Mouse (Mus musculus) mesoderm, embryonic 11.5 days (tissue): ENCODE measurements around the gene Cavin2.

Experiments
- DNase-seq: peaks from one replicate; pipeline ENCODE4 v3.0.0-alpha.2; 2012; ENCODE audit warnings: low read depth, low spot score

Gene Cavin2

GRCm38 (mm10) chr1:51288755-51289619 is at the start of gene Cavin2:
Gene Cavin2 (plus strand): TSS chr1:51289126.
- DNase-seq: no peak

- DNase-seq: no peak
These were observed 47.5 kb upstream of the Cavin2 start for GRCm38 (mm10) chr1:51241311-51241986.

DNA sequence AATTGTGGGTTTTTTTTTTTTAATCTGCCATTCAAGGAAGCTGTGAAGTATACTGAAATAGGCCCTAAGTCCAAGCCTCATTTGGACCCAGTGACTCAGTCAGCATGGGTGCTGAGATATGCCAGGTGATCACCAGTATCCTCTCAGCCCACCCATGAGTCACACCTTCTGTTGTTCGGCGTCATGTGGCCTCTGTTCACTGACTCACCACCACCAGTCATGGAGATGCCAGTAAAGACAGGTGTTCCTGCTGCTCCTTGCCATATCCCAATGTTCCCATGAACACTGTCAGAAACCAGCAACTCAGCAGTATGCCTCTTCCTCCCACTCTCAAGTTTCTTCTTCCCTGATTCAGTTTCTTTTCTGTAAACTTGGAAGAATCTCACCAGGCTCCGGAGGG is 45.6 kb upstream of the Cavin2 start:
- DNase-seq: no peak

GRCm38 (mm10) chr1:51243869-51244268 is 45.1 kb upstream of the Cavin2 start:
- no peak for DNase-seq

GRCm38 (mm10) chr1:51245381-51245780 is 43.5 kb upstream of the Cavin2 start:
- no peak for DNase-seq

DNA sequence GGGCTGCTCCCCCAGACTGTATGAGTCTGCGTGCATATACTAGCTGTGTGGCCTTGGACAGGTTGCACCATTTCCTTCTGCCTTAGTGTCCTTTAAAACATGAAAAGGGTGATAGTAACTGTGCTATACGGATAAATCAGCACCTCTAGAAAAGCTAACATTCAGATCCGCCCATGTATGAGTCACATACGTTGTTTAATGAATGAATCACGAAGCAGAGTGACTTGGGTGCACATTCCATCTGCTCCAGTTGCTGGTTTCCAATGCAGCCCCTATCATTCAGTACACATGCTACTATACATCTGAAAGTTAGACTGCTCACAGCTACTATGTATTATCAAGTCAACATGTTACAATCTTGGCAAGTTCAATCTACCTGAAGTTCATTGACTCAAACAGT is 38.6 kb upstream of the Cavin2 start:
- no peak for DNase-seq

DNA sequence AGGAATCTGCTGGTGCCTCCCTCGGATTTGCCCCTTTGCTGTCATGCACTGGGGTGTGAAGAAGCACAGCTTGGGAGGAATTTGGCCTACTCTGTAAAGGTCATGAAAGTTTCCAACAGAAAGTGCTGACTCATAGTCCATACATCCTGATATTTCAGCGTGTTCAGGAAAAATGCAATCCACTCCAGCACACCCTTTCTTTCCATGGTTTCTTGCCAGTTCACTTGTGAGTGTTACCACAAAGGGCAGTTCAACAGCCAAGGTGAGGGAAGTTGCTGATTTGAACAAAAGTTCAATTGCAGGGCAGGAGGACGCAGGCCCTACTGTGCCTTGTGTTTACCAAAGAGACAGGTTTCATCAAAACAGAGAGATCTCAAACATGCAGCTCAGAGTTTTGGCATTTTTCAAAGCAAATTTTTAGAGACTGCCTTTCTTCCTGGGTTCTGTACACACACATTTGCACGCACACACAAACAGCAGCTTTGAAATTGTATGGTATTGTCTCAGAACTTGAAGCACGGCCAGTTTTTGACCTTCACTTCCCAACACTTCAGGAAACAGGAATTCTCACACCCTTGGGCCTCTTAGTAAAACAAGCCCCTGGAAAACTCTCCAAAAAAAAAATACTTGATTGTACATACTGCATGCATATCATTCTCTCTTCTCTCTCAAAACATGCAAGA is 23.7 kb upstream of the Cavin2 start:
- peak; percentile 44 for DNase-seq

DNA sequence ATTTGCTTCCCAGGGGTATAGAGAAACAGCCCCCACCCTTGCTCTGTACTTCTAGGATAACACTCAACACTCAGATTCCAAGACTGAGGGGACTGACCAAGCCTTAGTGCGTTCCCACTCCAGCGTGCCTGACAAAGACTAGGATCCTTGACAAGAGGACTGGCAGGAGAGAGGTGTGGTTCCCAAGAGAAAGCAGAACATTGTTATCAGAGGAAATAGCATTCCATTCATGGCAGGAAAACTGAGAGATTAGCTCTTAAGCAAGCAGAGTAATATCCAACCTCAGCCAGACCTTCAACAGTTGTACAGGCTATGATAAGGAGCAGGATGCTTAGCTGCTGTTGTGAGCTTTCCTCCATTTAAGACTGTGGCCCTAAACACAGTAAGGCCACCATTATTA is 23.0 kb upstream of the Cavin2 start:
- DNase-seq: no peak

DNA sequence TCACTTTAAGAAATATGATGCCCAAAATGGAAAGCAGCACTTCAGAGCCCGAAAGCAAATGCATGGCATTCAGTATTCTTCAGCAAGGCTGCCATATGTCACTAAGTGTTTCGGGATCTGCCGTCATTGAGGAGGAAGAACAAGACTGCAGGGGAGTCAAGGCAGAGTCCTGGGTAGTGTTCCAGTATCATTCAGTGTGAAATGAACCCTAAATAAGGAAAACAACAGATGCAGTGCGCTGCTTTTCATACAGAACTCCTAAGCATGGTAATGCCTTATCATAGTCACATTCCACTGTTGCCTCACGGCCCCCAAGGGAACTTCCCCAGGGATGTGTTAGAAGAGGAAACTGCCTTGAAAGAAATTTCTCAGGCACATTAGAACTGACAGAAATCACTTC is 21.8 kb upstream of the Cavin2 start:
- DNase-seq: no peak

- no peak for DNase-seq
These were observed 20.7 kb upstream of the Cavin2 start for GRCm38 (mm10) chr1:51268225-51268624.

GRCm38 (mm10) chr1:51270196-51270935 is 18.6 kb upstream of the Cavin2 start:
- no peak for DNase-seq

DNA sequence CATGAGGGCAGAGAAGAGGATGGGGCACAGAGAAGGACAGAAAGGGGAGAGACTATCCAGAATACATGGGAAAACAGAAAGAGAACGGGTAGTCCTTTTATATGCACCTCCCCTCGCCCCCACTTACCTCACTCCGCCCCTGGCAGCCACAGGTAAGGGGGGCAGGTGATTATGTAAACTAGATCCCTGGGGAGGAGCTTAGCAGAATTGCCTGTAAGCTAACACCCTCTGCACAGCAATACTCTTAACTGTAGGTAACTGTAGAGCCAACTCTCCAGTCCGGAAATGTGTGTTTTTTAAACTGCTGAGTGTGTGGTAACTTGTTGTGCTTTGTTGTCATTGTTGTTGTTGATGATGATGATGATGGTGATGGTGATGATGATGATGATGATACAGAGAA is 17.1 kb upstream of the Cavin2 start:
- DNase-seq: no peak

- DNase-seq: no peak
These were observed 16.2 kb upstream of the Cavin2 start for GRCm38 (mm10) chr1:51272583-51273201.

DNA sequence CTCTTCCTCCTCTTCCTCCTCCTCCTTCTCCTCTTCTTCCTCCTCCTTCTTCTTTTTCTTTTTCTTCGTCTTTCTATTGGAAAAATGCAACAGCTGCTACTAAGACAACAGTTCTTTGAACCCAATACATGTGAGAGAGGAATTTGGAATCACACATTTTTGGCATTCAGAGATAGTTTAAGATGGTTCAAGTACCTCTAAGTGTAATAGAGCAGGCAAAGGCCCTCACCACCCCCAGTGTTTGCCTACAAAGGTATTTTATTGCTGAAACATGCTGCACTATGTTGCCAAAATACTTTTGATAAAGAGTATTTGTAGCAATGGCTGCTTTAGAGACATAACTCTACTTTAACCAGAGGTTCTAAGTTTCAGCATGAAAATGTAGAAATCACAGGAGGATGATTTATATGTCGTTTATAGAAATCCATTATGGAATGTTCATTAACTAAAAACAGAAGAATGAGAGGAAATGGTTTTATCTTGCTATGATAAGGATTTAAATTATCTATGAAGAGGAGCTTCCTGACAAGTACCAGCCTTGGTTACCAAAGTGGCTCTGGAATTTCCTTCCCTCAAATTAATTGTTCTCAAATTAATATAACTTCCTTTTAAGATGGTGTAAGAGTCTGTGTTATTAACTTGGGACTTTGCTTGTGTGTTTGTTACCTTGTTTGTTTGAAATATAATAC is 10.9 kb upstream of the Cavin2 start:
- no peak for DNase-seq

- DNase-seq: no peak
These were observed 725 bp upstream of the Cavin2 start for GRCm38 (mm10) chr1:51288201-51288600.

GRCm38 (mm10) chr1:51289620-51290445 is 907 bp downstream of the Cavin2 start:
- DNase-seq: no peak

GRCm38 (mm10) chr1:51290634-51291033 is 1.7 kb downstream of the Cavin2 start:
- DNase-seq: no peak

- DNase-seq: no peak
These were observed 3.4 kb downstream of the Cavin2 start for GRCm38 (mm10) chr1:51292348-51292747.

GRCm38 (mm10) chr1:51300295-51300930 is 11.5 kb downstream of the Cavin2 start:
- DNase-seq: no peak
